Mouse (Mus musculus) ES-Bruce4 (cell line): ENCODE measurements around the gene Nfatc4.

Source experiments
- EP300 ChIP-seq: IDR thresholded peaks from 2 replicates; pipeline ENCODE4 v1.6.1; 2011; ENCODE audit warnings: low read depth, low read length; ENCODE audit not compliant: insufficient read depth
- POLR2A ChIP-seq: IDR thresholded peaks from one replicate; pipeline ENCODE4 v1.8.1; 2011; ENCODE audit warnings: low read length; ENCODE audit not compliant: insufficient read depth

GRCm38 (mm10) chr14:55814885-55815284 lies 8.1 kb upstream of the Nfatc4 start:
- TF ChIP-seq EP300 (no peak), POLR2A (peak; percentile 18)
